Mouse (Mus musculus): ENCODE measurements around the gene Pla2g6.

Pla2g6 gene

GRCm38 (mm10) chr15:79348651-79349050 is 20.5 kb upstream of the Pla2g6 start:
- DNase-seq: no peak

- DNase-seq: no peak
Measured at GRCm38 (mm10) chr15:79347845-79348506, 19.8 kb upstream of the Pla2g6 start.

- peak; percentile 69 for DNase-seq
Measured at GRCm38 (mm10) chr15:79347165-79347844, 19.1 kb upstream of the Pla2g6 start.

GRCm38 (mm10) chr15:79346051-79346793 is 18.0 kb upstream of the Pla2g6 start, which contains the start of gene Maff:
TSS of gene Maff (plus strand) at chr15:79346621.
- DNase-seq: no peak

- DNase-seq: no peak
Measured at GRCm38 (mm10) chr15:79344627-79345026, 16.4 kb upstream of the Pla2g6 start.

- no peak for DNase-seq
Measured at GRCm38 (mm10) chr15:79342641-79343337, 14.6 kb upstream of the Pla2g6 start.

- no peak for DNase-seq
Measured at GRCm38 (mm10) chr15:79338978-79339377, 10.8 kb upstream of the Pla2g6 start.

- no peak for DNase-seq
Measured at GRCm38 (mm10) chr15:79335061-79335655, 7.0 kb upstream of the Pla2g6 start.

GRCm38 (mm10) chr15:79333409-79333808 is 5.2 kb upstream of the Pla2g6 start:
- no peak for DNase-seq

GRCm38 (mm10) chr15:79330521-79330920 is 2.3 kb upstream of the Pla2g6 start:
- no peak for DNase-seq

- no peak for DNase-seq
Measured at GRCm38 (mm10) chr15:79329979-79330363, 1.8 kb upstream of the Pla2g6 start.

GRCm38 (mm10) chr15:79329346-79329978 is 1.3 kb upstream of the Pla2g6 start:
- no peak for DNase-seq

- DNase-seq: peak; percentile 27
Measured at GRCm38 (mm10) chr15:79328939-79329275, 717 bp upstream of the Pla2g6 start.

GRCm38 (mm10) chr15:79326971-79327961 is 924 bp downstream of the Pla2g6 start:
- peak; percentile 65 for DNase-seq

GRCm38 (mm10) chr15:79326264-79326663 is 1.9 kb downstream of the Pla2g6 start:
- DNase-seq: no peak

- DNase-seq: peak; percentile 34
Measured at GRCm38 (mm10) chr15:79325742-79326141, 2.4 kb downstream of the Pla2g6 start.

GRCm38 (mm10) chr15:79324373-79324772 is 3.8 kb downstream of the Pla2g6 start:
- DNase-seq: no peak

GRCm38 (mm10) chr15:79323791-79324155 is 4.4 kb downstream of the Pla2g6 start:
- no peak for DNase-seq

- no peak for DNase-seq
Measured at GRCm38 (mm10) chr15:79322991-79323790, 5.0 kb downstream of the Pla2g6 start.

GRCm38 (mm10) chr15:79322281-79322990 is 5.8 kb downstream of the Pla2g6 start:
- no peak for DNase-seq
